Mouse (Mus musculus): Measurements from ENCODE around the gene Dync1i2.

The Dync1i2 gene

GRCm38 (mm10) chr2:71273955-71274679 lies 62.6 kb downstream of the Dync1i2 start:
- no peak for DNase-seq

DNA sequence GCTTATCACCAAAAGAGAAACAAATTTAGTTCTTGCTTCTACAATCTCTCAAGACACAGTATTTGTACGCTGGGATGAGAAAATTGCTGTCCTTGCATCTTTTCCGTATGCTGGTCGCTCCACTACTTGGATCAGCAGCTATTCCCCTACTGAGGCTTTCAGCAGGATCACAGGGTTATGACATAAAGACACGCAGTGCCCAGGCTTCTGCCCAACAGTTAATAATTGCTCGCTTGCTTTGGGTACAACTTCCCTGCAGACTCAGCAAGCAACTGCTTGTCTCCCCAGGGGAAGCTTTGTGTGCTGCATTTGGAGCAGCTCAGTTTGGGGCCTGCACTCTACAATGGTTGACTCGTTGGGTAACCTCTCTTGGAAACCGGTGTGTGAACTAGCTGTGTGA lies 64.2 kb downstream of the Dync1i2 start:
- no peak for DNase-seq

- DNase-seq: no peak
Measured at GRCm38 (mm10) chr2:71278791-71279775, 67.6 kb downstream of the Dync1i2 start.

GRCm38 (mm10) chr2:71281981-71282380 lies 70.5 kb downstream of the Dync1i2 start:
- DNase-seq: no peak

DNA sequence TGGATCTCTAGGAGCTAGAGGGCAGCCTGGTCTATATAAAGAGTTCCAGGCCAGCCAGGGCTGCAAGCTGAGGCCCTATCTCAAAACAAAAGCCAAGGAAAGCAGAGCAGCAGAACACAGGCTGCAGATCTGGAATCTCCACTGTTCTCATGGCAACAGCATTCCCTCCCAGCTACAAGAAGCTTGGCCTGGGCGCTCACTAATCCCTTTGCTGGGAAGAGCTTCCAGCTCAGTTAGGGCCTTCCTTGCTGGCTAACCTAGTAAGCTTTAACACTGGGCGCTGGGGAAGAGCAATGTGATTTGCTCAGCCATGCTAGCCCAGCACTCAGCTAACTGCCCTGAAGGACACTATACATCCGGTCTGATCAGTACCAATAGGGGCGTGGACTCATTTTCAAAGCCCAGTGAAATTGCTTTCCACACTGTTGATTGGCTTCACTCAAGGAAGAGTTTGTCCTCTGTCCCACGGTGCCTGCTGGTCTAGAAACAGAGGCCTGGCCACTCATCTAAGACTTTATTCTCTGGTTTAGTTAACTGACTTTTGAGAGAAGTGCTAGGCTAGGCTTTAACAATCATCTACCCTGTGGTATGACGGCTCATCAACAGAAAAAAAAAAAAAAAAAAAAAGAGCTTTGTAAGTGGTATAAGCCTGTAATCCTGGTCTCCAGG lies 78.7 kb downstream of the Dync1i2 start:
- DNase-seq: peak; percentile 33

DNA sequence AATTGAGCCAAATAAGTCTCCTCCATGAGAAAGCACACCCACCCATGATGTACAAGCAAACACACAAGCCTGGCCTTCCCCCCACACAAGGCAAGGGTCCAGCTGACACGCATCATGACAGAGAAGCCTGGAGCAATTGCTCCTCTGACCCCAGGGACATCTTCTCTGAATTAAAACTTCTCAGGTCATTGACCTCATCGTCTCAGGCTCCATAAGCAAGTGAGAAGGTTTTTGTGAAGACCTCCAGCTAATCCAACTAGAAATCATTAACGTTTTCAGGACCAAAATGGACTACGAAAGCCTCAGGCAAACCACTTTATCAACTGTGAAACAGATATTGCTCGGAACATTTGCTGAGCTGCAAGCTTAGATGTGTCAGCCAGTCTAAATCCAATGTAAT lies 80.1 kb downstream of the Dync1i2 start:
- DNase-seq: no peak

DNA sequence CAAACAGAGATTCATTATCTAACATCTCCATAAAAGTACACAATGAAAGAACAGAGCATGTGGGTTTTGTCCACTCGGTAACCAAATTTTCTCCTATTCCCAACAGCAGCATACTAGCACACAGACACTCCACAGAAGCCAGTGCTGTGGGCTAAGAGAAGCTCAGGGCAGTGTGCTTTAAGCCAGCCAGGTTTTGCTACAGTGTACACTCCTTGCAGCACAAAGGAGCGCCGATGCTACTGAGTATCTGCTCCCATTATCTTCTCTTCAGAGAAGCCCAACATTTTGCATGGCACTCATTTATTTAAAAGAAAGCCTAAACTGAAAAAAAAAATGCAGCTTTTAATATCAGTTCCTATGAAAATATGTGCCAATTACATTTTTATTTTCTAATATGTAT lies 82.5 kb downstream of the Dync1i2 start:
- no peak for DNase-seq

DNA sequence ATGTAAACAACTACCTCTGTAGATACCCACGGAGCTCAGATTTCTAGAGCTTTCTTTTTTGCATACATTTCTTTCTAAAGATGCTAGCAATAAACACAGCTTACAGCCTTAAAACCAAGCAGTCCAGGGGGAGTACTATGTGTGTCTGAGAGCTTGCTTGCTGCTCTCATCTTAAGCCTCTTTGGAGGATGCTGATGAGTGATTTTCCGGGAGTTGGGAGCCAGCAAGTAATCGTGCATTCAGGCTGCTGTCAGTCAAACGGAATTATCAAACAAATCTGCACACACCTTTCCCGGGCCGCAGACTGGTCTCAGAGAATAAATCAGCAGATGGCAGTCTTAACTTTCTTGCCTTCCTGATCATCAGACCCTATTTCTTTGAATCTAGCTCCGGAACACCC lies 83.0 kb downstream of the Dync1i2 start:
- no peak for DNase-seq

DNA sequence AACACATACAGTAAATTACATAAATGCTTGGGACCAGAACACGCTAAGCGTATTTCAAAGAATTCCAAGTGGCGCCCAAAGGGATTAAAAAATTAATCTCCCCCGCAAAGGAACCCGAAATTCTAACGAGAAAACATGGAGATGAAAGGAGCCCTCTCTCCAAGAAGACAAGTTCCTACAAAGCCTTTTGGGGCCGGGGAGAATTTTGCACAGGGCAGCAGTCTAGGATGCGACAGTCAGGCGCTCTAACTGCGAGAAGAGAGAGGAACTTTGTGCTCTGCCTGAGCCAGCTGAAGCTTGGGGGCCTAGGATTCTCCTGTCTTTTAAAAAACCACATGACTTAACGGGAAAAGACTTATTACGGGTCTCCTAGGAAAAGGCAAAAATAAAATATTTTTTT lies 84.3 kb downstream of the Dync1i2 start:
- DNase-seq: no peak

DNA sequence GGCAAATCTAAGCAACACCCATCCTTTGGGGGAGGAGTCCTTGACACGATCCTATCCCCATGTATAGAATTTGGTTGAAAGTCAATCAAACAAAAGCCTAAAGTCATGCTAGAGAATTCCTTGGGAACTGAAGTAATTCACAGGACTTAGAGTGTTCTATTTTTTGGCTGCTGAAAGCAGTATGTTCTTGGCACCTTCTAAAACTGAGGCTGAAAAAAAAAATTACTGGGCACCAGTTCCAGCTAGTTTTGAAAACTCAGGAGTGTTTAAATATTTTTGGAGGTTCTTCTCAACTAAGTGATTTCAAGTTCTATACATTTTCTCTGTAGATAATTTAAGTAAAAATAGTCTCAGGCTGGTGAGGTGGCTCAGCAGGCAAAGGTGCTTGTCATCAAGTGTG lies 86.0 kb downstream of the Dync1i2 start:
- DNase-seq: no peak

GRCm38 (mm10) chr2:71298729-71299128 lies 87.2 kb downstream of the Dync1i2 start:
- DNase-seq: no peak

- no peak for DNase-seq
Measured at GRCm38 (mm10) chr2:71302156-71302663, 90.7 kb downstream of the Dync1i2 start.

DNA sequence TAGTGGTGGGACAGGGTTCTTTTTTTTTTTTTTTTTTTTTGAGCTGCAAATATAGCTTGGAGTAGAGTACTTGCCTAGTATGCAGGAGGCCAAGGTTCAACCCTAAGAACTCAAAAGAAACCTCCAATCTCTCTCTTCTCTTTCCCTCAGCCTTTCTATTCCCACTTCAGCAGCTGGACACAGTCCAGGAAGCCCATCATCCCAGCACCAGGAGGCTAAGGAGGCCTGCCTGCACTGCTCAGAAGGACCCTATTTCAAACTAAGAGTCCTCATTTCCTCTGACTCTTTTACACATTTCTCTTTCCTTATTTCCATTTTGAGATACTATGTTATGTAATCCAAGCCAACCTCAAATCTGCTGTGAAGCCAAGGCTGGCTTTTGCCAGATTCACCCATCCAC lies 91.7 kb downstream of the Dync1i2 start:
- DNase-seq: no peak

DNA sequence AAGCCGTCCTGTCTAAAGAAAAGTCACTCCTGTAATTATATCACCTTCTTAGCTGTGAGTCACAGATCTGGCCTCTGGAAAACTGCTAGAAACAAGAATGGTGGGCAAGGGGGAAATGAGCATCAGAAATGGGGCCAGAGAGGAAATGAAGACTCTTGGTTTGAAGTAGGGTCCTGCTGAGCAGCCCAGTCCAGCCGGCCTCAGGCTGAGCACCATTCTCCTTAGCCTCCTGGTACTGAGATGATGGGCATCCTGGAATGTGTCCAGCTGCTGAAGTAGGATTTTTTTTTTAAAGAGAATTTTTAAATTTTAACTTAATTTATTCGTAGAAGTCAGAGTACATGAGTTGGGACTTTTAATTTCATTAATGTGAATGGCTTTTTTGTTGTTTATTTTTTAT lies 93.3 kb downstream of the Dync1i2 start:
- DNase-seq: peak; percentile 22

GRCm38 (mm10) chr2:71306357-71306756 lies 94.9 kb downstream of the Dync1i2 start:
- no peak for DNase-seq

- no peak for DNase-seq
Measured at GRCm38 (mm10) chr2:71309726-71310125, 98.2 kb downstream of the Dync1i2 start.

- DNase-seq: no peak
Measured at GRCm38 (mm10) chr2:71312067-71312466, 100.6 kb downstream of the Dync1i2 start.
